Mouse (Mus musculus): Measurements from ENCODE around the gene P3h2.

P3h2 gene

GRCm38 (mm10) chr16:25983635-25984034 lies 121.9 kb downstream of the P3h2 start:
- DNase-seq (ENCODE audit: low read depth, low spot score) = no peak

DNA sequence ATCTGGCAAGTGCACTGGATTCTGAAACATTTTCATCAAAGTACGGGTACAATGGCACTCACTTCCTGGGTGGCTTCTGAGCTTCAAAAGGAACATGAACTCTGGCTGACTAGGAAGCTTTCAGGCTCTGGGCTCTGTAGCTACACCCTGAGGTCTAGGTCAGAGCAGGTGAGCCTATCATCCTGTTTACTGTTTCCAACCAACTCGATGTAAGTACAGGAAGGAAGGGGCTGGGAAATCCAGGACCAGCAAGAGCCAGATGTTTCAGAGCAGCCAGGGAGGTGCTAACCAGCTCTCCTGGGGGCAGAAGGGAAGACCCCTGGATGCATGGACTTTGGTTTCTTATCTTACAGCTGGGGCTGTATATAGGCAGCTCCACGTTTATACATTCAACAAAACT lies 126.5 kb downstream of the P3h2 start:
- no peak for DNase-seq (ENCODE audit: low read depth, low spot score)

- no peak for DNase-seq (ENCODE audit: low read depth, low spot score)
Observed at GRCm38 (mm10) chr16:25977210-25977609, 128.4 kb downstream of the P3h2 start.

GRCm38 (mm10) chr16:25971285-25971684 lies 134.3 kb downstream of the P3h2 start:
- no peak for DNase-seq (ENCODE audit: low read depth, low spot score)

DNA sequence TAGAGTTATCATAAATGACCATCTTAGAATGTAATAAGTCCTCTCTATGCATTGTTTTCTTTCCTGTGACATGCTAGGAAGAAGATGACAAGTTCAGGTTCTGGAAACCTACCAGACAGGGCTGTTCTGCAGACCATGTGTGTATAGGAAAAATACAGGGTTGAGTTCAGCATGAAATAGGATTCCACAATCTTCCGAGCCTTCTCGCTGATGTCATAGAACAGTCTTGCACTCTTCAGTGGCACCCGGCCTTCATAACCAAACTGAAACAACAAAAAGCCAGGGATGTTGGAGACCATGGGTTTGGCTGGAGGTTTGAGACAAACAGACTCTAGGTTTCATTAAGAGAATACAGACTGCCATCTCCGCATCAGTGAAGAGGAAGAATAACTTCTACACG lies 134.9 kb downstream of the P3h2 start:
- no peak for DNase-seq (ENCODE audit: low read depth, low spot score)

GRCm38 (mm10) chr16:25970193-25970592 lies 135.4 kb downstream of the P3h2 start:
- no peak for DNase-seq (ENCODE audit: low read depth, low spot score)

DNA sequence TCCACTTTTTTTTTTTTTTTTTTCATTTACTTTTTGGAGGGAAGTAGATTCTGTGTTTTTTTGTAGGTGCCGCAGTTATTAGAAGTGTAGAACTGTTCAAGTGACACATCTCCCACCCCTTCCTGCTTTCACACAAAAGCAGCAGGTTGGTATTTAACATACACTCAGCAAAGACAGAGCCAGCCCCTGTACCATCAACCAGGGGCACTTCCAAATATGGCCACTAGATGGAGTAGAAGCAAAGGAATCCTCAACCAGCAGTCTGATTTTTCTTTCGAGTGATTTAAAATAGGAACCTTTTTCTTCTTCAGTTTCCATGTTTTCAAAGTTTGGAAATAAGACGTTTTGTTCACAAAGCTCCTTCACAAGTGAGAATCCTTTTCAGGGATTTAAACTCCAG lies 138.3 kb downstream of the P3h2 start:
- DNase-seq (ENCODE audit: low read depth, low spot score) = peak; percentile 39

GRCm38 (mm10) chr16:25963856-25964255 lies 141.7 kb downstream of the P3h2 start:
- peak; percentile 35 for DNase-seq (ENCODE audit: low read depth, low spot score)

- peak; percentile 67 for DNase-seq (ENCODE audit: low read depth, low spot score)
Observed at GRCm38 (mm10) chr16:25960345-25960744, 145.2 kb downstream of the P3h2 start.

GRCm38 (mm10) chr16:25959929-25960328 lies 145.7 kb downstream of the P3h2 start:
- no peak for DNase-seq (ENCODE audit: low read depth, low spot score)

GRCm38 (mm10) chr16:25958650-25959238 lies 146.8 kb downstream of the P3h2 start:
- no peak for DNase-seq (ENCODE audit: low read depth, low spot score)

DNA sequence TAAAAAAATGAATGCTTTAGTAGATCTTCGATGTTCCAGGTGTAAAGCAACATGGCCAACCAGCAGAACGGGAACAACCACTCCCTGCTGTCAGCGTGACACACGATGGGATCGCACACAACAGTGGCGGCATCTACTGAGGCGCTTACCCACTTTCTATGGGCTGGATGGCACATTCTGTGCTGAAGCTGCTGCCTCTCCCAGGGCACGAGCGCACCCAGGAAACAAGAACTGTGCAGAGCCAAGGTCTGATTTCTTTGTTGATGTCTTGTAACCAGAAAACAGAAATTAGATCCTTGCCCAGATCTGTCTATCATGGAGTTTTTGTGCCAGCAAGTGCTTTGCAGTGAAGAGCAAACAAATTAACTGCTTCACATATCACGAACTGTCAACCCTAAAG lies 147.4 kb downstream of the P3h2 start:
- DNase-seq (ENCODE audit: low read depth, low spot score) = no peak

DNA sequence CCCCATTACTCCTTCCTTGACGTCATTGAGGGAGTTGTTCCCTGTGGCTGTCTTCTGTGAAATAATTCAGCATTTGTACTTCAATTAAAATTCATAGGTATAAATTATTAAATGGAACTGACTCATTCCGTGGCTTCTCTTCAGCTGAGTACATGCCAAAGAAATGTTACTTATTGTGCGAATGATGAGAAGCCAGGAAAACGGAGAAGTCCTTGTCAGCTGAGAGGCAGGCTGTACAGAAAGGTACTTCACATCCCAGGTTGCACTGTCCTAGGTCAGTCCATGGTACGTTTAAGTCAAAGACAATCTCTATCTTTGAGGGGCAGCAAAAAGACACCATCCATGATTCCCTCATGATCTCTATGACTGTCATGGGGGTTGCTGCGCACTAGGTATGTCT lies 148.8 kb downstream of the P3h2 start:
- no peak for DNase-seq (ENCODE audit: low read depth, low spot score)

DNA sequence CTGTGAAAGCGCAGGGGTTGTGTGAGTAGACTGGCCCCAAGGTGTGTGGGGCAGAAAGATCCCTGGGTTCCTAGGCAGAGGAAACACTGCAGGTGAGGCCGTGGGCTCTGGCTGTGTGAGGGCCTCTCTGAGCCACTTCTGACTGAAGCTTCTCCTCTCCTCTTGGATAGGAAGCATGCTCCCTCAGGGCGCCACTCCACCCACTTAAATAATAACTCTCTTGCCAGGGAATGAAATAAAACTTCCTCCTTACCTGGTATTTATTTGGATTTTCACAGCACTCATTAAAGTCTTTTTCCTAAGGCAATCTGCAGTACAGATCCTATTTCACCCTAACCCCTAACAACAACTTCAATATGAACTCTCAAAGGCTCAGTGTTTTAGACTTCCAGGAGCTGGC lies 151.0 kb downstream of the P3h2 start:
- no peak for DNase-seq (ENCODE audit: low read depth, low spot score)

GRCm38 (mm10) chr16:25953359-25953758 lies 152.2 kb downstream of the P3h2 start:
- DNase-seq (ENCODE audit: low read depth, low spot score) = no peak

GRCm38 (mm10) chr16:25952005-25952404 lies 153.6 kb downstream of the P3h2 start:
- DNase-seq (ENCODE audit: low read depth, low spot score) = no peak

- DNase-seq (ENCODE audit: low read depth, low spot score) = no peak
Observed at GRCm38 (mm10) chr16:25948067-25948466, 157.5 kb downstream of the P3h2 start.

GRCm38 (mm10) chr16:25945151-25945955 lies 160.2 kb downstream of the P3h2 start:
- no peak for DNase-seq (ENCODE audit: low read depth, low spot score)

DNA sequence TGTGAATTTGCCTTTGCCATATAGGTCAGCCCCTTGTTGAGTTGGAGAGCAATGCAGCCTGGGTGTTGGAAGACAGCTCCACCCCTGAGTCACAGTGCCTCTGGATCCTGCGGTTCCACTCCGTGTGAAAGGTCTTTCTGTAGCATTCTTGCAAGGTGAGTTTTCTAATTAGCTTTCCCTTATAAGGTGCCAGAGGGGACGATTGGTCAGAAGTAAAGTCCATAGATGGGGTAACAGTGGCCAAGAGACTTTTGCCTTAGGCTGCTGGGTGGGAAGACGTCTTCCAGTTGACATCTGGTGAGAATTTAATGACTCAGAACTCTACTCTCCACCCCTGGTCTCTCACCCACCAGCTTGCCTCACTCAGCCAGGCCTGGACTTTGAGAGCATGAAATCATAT lies 163.3 kb downstream of the P3h2 start:
- no peak for DNase-seq (ENCODE audit: low read depth, low spot score)

DNA sequence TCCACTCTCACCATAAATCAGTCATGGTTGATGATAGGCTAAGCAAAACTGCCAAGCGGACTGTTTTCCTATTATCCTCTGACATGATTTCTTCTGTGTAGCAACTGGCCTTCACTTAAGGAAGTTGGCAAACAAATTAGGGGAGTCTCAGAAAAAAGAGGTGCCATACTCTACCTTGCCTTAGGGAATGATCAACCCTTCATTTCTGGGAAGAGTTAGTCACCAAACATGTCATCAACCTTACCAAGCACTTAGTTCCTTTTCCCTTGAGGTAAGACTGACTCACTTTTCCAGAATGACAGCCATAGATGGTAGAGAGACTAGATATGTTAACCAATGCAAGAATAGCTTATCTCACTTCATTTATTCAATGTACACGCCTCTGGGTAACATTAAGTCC lies 171.4 kb downstream of the P3h2 start:
- no peak for DNase-seq (ENCODE audit: low read depth, low spot score)

DNA sequence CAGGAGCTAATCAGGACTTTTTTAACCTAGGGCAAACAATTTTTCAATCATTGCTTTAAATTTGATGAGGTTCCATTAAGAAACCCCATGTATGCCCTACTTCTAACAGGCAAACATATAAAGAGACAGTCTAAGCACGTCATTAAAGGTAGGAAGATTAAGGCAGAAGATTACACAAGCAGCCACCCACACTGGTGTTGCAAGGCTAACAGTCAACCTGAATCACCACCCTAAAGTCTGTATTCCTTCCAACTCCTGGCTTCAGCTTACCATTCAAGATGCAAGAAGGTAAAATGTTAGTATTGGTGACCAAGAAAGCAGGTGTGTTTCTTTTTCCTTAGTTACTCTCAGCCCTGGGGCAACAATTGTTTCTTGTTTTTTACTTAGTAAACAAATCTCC lies 193.4 kb downstream of the P3h2 start:
- DNase-seq (ENCODE audit: low read depth, low spot score) = no peak

Data from telencephalon, adult 2 months (tissue).